Mouse (Mus musculus): ENCODE measurements at regions not wholly inside any gene's neighbourhood (a gene's known extent, or its start where the extent isn't known, plus 50 kb on each side); places are given as distances from the start of the nearest gene placed in this dataset.

GRCm38 (mm10) chrX:156736951-156737553, 678.1 kb downstream of the Phex start:
- no peak for DNase-seq

- DNase-seq, result no peak
Measured at GRCm38 (mm10) chrX:156692236-156692635, 722.9 kb downstream of the Phex start.

- no peak for DNase-seq
Measured at GRCm38 (mm10) chrX:156677911-156678310, 737.2 kb downstream of the Phex start.

GRCm38 (mm10) chrX:156673661-156674060, 741.5 kb downstream of the Phex start:
- peak in 1 of 2 experiments; percentile 4 for DNase-seq

- no peak for DNase-seq
Measured at GRCm38 (mm10) chrX:156669521-156669920, 745.6 kb downstream of the Phex start.

Data from kidney, postnatal 4 days (tissue).